Mouse (Mus musculus): ENCODE measurements around the gene Retnlg. TPM values are rescaled to one million over a fixed set of nuclear protein-coding genes. Genes with fewer than 3 reads are reported as not detected.

Gene Retnlg
- total RNA-seq, 1 experiment from 2014 or later: 127 TPM

Other genes starting within 250 kb of the Retnlg start
- 1.2 and 1.8 TPM in 2 replicates for gene Trat1, start 100.6 kb upstream of the Retnlg start, total RNA-seq (2017)
- not detected in 2 replicates for gene Retnlb, start 55.8 kb upstream of the Retnlg start, total RNA-seq (2017)
- gene Retnla, start 30.1 kb upstream of the Retnlg start, total RNA-seq (2017): not detected in 2 replicates
- 38.1 and 39.1 TPM in 2 replicates for gene Dzip3, start 121.5 kb downstream of the Retnlg start, total RNA-seq (2017)
- 77.1 and 89.5 TPM in 2 replicates for gene Cip2a, start 121.6 kb downstream of the Retnlg start, total RNA-seq (2017)
- gene Myh15, start 184.9 kb downstream of the Retnlg start, total RNA-seq (2017): not detected in 2 replicates

Measured in hematopoietic stem cell, adult 5-6 weeks (primary cell).